Mouse (Mus musculus): ENCODE measurements around the gene L3mbtl2.
"Not testable (repeated sequence)": the region's sequence is repeated elsewhere in the genome, so short reads cannot be mapped to it uniquely, and the experiment has no call there.

Gene L3mbtl2

GRCm38 (mm10) chr15:81663697-81664561 is at the start of gene L3mbtl2:
TSS of gene L3mbtl2 (plus strand) at chr15:81663889.
- DNase-seq (ENCODE audit: low read depth, low spot score), result peak; percentile 71

- no peak for DNase-seq (ENCODE audit: low read depth, low spot score)
Measured at GRCm38 (mm10) chr15:81649516-81650455, 13.9 kb upstream of the L3mbtl2 start.

- no peak for DNase-seq (ENCODE audit: low read depth, low spot score)
Measured at GRCm38 (mm10) chr15:81650636-81651035, 13.1 kb upstream of the L3mbtl2 start.

GRCm38 (mm10) chr15:81661701-81662100 is 2.0 kb upstream of the L3mbtl2 start:
- DNase-seq (ENCODE audit: low read depth, low spot score), result no peak

GRCm38 (mm10) chr15:81663281-81663680 is 408 bp upstream of the L3mbtl2 start:
- no peak for DNase-seq (ENCODE audit: low read depth, low spot score)

GRCm38 (mm10) chr15:81666957-81667356 is 3.3 kb downstream of the L3mbtl2 start:
- no peak for DNase-seq (ENCODE audit: low read depth, low spot score)

- peak; percentile 15 for DNase-seq (ENCODE audit: low read depth, low spot score)
Measured at GRCm38 (mm10) chr15:81670231-81670640, 6.5 kb downstream of the L3mbtl2 start.

GRCm38 (mm10) chr15:81676637-81677036 is 12.9 kb downstream of the L3mbtl2 start:
- no peak for DNase-seq (ENCODE audit: low read depth, low spot score)

- DNase-seq (ENCODE audit: low read depth, low spot score), result no peak
Measured at GRCm38 (mm10) chr15:81680301-81680805, 16.7 kb downstream of the L3mbtl2 start.

GRCm38 (mm10) chr15:81693366-81693966 is 29.8 kb downstream of the L3mbtl2 start:
- no peak for DNase-seq (ENCODE audit: low read depth, low spot score)

GRCm38 (mm10) chr15:81693967-81694881 is 30.5 kb downstream of the L3mbtl2 start:
- DNase-seq (ENCODE audit: low read depth, low spot score), result peak; percentile 34

- DNase-seq (ENCODE audit: low read depth, low spot score), result no peak
Measured at GRCm38 (mm10) chr15:81694891-81695290, 31.2 kb downstream of the L3mbtl2 start.

GRCm38 (mm10) chr15:81697175-81697574 is 33.5 kb downstream of the L3mbtl2 start, which contains the start of gene Chadl:
TSS of gene Chadl (minus strand) at chr15:81697287.
- no peak for DNase-seq (ENCODE audit: low read depth, low spot score)

GRCm38 (mm10) chr15:81697847-81698246 is 34.2 kb downstream of the L3mbtl2 start:
- peak; percentile 13 for DNase-seq (ENCODE audit: low read depth, low spot score)

- no peak for DNase-seq (ENCODE audit: low read depth, low spot score)
Measured at GRCm38 (mm10) chr15:81698532-81698931, 34.8 kb downstream of the L3mbtl2 start.

- DNase-seq (ENCODE audit: low read depth, low spot score), result no peak
Measured at GRCm38 (mm10) chr15:81700161-81700560, 36.5 kb downstream of the L3mbtl2 start.

- no peak for DNase-seq (ENCODE audit: low read depth, low spot score)
Measured at GRCm38 (mm10) chr15:81700601-81701000, 36.9 kb downstream of the L3mbtl2 start.

- not testable (repeated sequence) for DNase-seq (ENCODE audit: low read depth, low spot score)
Measured at GRCm38 (mm10) chr15:81701350-81701749, 37.7 kb downstream of the L3mbtl2 start.

- DNase-seq (ENCODE audit: low read depth, low spot score), result no peak
Measured at GRCm38 (mm10) chr15:81702306-81703093, 38.8 kb downstream of the L3mbtl2 start.

GRCm38 (mm10) chr15:81703094-81703489 is 39.4 kb downstream of the L3mbtl2 start:
- no peak for DNase-seq (ENCODE audit: low read depth, low spot score)
